Mouse (Mus musculus) CD4-positive, CD25-positive, alpha-beta regulatory T cell, adult 2 months (primary cell): ENCODE measurements around the gene Arl6ip1.
"Not testable (repeated sequence)": the region's sequence is repeated elsewhere in the genome, so short reads cannot be mapped to it uniquely, and the experiment has no call there.

ENCODE experiments used
- DNase-seq: peaks from one replicate; pipeline ENCODE4 v3.0.0-alpha.2; 2012; ENCODE audit warnings: low read depth, low spot score

The Arl6ip1 gene

GRCm38 (mm10) chr7:118129430-118130041, at the start of gene Arl6ip1:
Gene Arl6ip1 (minus strand): TSS chr7:118129662.
- peak; percentile 98 for DNase-seq

- no peak for DNase-seq
These were observed 46.4 kb upstream of the Arl6ip1 start for GRCm38 (mm10) chr7:118175821-118176355.

GRCm38 (mm10) chr7:118170125-118170524, 40.7 kb upstream of the Arl6ip1 start:
- not testable (repeated sequence) for DNase-seq

- DNase-seq = no peak
These were observed 33.5 kb upstream of the Arl6ip1 start for GRCm38 (mm10) chr7:118163006-118163405.

GRCm38 (mm10) chr7:118160121-118160520, 30.7 kb upstream of the Arl6ip1 start:
- no peak for DNase-seq

GRCm38 (mm10) chr7:118156461-118156860, 27.0 kb upstream of the Arl6ip1 start:
- DNase-seq = no peak

GRCm38 (mm10) chr7:118154150-118154549, 24.7 kb upstream of the Arl6ip1 start:
- no peak for DNase-seq

GRCm38 (mm10) chr7:118143602-118144001, 14.1 kb upstream of the Arl6ip1 start:
- DNase-seq = no peak

GRCm38 (mm10) chr7:118143123-118143522, 13.7 kb upstream of the Arl6ip1 start:
- DNase-seq = no peak

GRCm38 (mm10) chr7:118141271-118141670, 11.8 kb upstream of the Arl6ip1 start:
- DNase-seq = no peak

GRCm38 (mm10) chr7:118135128-118135527, 5.7 kb upstream of the Arl6ip1 start:
- no peak for DNase-seq

GRCm38 (mm10) chr7:118128925-118129429, 485 bp downstream of the Arl6ip1 start:
- DNase-seq = no peak

- no peak for DNase-seq
These were observed 3.1 kb downstream of the Arl6ip1 start for GRCm38 (mm10) chr7:118126219-118126875.

- no peak for DNase-seq
These were observed 3.7 kb downstream of the Arl6ip1 start for GRCm38 (mm10) chr7:118125736-118126135.

- no peak for DNase-seq
These were observed 5.7 kb downstream of the Arl6ip1 start for GRCm38 (mm10) chr7:118123512-118124411.

- no peak for DNase-seq
These were observed 7.2 kb downstream of the Arl6ip1 start for GRCm38 (mm10) chr7:118122235-118122634.

- no peak for DNase-seq
These were observed 8.8 kb downstream of the Arl6ip1 start for GRCm38 (mm10) chr7:118120654-118121053.

- peak; percentile 73 for DNase-seq
These were observed 9.5 kb downstream of the Arl6ip1 start for GRCm38 (mm10) chr7:118119946-118120345.

GRCm38 (mm10) chr7:118119142-118119541, 10.3 kb downstream of the Arl6ip1 start:
- DNase-seq = peak; percentile 44

GRCm38 (mm10) chr7:118118426-118118825, 11.0 kb downstream of the Arl6ip1 start:
- no peak for DNase-seq

GRCm38 (mm10) chr7:118117539-118118210, 11.8 kb downstream of the Arl6ip1 start:
- no peak for DNase-seq
